In genomic region chr4:43478906-43479832, GRCm38 (mm10) we compare ENCODE assay signal across 8 mouse cellular contexts. TPM values are rescaled to one million over a fixed set of nuclear protein-coding genes. Genes with fewer than 3 reads are reported as not detected.
DNase-seq lines count a peak whose midpoint lies in the region; ATAC-seq and TF ChIP-seq lines count a peak whose summit lies in the region.

No protein-coding gene starts in this region.

- no peak overlapping the region for H3K9ac ChIP-seq in kidney, embryonic 14.5 days (ENCODE audit: low read depth, low read length)
- H3K9ac ChIP-seq in liver, embryonic 15.5 days, result no peak overlapping the region

- H3K27ac ChIP-seq in kidney, adult 2 months (ENCODE audit: insufficient read depth, low read depth, low read length), result no peak overlapping the region
- no peak overlapping the region for H3K27ac ChIP-seq in kidney, embryonic 14.5 days (ENCODE audit: low read depth, low read length)
- no peak overlapping the region; the same call in 1 of the 2 replicates for H3K27ac ChIP-seq in embryonic facial prominence, embryonic 10.5 days (replicated peaks)
- H3K27ac ChIP-seq in liver, embryonic 15.5 days (replicated peaks), result no peak overlapping the region

- H3K36me3 ChIP-seq in kidney, adult 2 months (ENCODE audit: control insufficient read depth, insufficient read depth, low read length), result no peaks in the 10 kb centered on the region
- no peaks in the 10 kb centered on the region for H3K36me3 ChIP-seq in kidney, embryonic 14.5 days (ENCODE audit: control insufficient read depth, insufficient read depth, low read length)
- H3K36me3 ChIP-seq in embryonic facial prominence, embryonic 10.5 days (replicated peaks), result no peaks in the 10 kb centered on the region
- no peaks in the 10 kb centered on the region for H3K36me3 ChIP-seq in liver, embryonic 15.5 days (replicated peaks)

- peak overlapping the region; percentile 4; the same call in 1 of the 2 replicates for H3K4me3 ChIP-seq in kidney, adult 2 months (ENCODE audit: insufficient read depth, low read depth, low read length)
- no peak overlapping the region for H3K4me3 ChIP-seq in kidney, embryonic 14.5 days (ENCODE audit: low read length)
- H3K4me3 ChIP-seq in embryonic facial prominence, embryonic 10.5 days, result peak overlapping the region; percentile 40
- H3K4me3 ChIP-seq in liver, embryonic 15.5 days (replicated peaks), result peak overlapping the region; percentile 57; the same call in 1 of the 2 replicates

- H3K27me3 ChIP-seq in kidney, adult 2 months (replicated peaks; ENCODE audit: control insufficient read depth, insufficient read depth, low read length), result no peaks in the 10 kb centered on the region
- H3K27me3 ChIP-seq in kidney, embryonic 14.5 days (ENCODE audit: control insufficient read depth, insufficient read depth, low read length), result no peaks in the 10 kb centered on the region
- H3K27me3 ChIP-seq in embryonic facial prominence, embryonic 10.5 days (replicated peaks; ENCODE audit: low read depth, poor library complexity, severe bottlenecking), result peaks cover 6% of the 10 kb centered on the region; the same call in 1 of the 2 replicates
- peaks cover 8% of the 10 kb centered on the region; the same call in 1 of the 2 replicates for H3K27me3 ChIP-seq in liver, embryonic 15.5 days

- no peaks in the 10 kb centered on the region for H3K4me1 ChIP-seq in kidney, adult 2 months (ENCODE audit: control insufficient read depth, insufficient read depth, low read length)
- H3K4me1 ChIP-seq in kidney, embryonic 14.5 days (ENCODE audit: control insufficient read depth, insufficient read depth, low read length), result peaks cover 3% of the 10 kb centered on the region; the same call in 1 of the 2 replicates
- peaks cover 16% of the 10 kb centered on the region for H3K4me1 ChIP-seq in embryonic facial prominence, embryonic 10.5 days
- peaks cover 14% of the 10 kb centered on the region for H3K4me1 ChIP-seq in liver, embryonic 15.5 days (replicated peaks)

- TF ChIP-seq POLR2A in kidney, adult 2 months (IDR thresholded peaks at IDR 0.05; ENCODE audit: low read depth, low read length), result no peak

- TF ChIP-seq CTCF in kidney, adult 2 months (conservative IDR thresholded peaks at IDR 0.05; ENCODE audit: insufficient read depth, insufficient read length, low read depth, low read length), result peak; percentile 34; the same call in 1 of the 2 replicates

- intact Hi-C loops in heart, postnatal 36 days (cut with DNase I), result loop anchor here (2.0 to 5.0 kb wide), 2 partner anchors 36 to 212 kb away; partner anchors contain the start of gene Atp8b5

- no peaks in the 10 kb centered on the region for H3K9me3 ChIP-seq in kidney, embryonic 14.5 days (ENCODE audit: control insufficient read depth, low read length)
- no peaks in the 10 kb centered on the region for H3K9me3 ChIP-seq in embryonic facial prominence, embryonic 10.5 days
- H3K9me3 ChIP-seq in liver, embryonic 15.5 days (replicated peaks), result no peaks in the 10 kb centered on the region

- 54% methylated on average over 24 of the region's 24 CpGs for WGBS in kidney, adult 2 months
- 51% methylated on average over 24 of the region's 24 CpGs for WGBS in kidney, embryonic 14.5 days
- 49% methylated on average over 24 of the region's 24 CpGs for WGBS in embryonic facial prominence, embryonic 10.5 days
- WGBS in liver, embryonic 15.5 days (ENCODE audit: insufficient replicate concordance), result 39% methylated on average over 24 of the region's 24 CpGs

- peak; percentile 61 for DNase-seq in kidney, adult 2 months
- peak; percentile 76 for DNase-seq in MN1 (ENCODE audit: low spot score)
- peak; percentile 81 for DNase-seq in embryonic facial prominence, embryonic 10.5 days (ENCODE audit: low spot score)
- peak; percentile 68 to 82 for DNase-seq in heart, postnatal 36 days
- DNase-seq in urinary bladder, postnatal 25 days (ENCODE audit: low spot score), result peak; percentile 71

- H3K4me2 ChIP-seq in kidney, embryonic 14.5 days (replicated peaks; ENCODE audit: low read depth, low read length), result no peak overlapping the region
- H3K4me2 ChIP-seq in liver, embryonic 15.5 days, result peak overlapping the region; percentile 72

- ATAC-seq in kidney, embryonic 14.5 days (ENCODE audit: low FRiP score, low TSS enrichment), result no peak
- no peak for ATAC-seq in liver, embryonic 15.5 days (ENCODE audit: insufficient read depth)
- 0 out of 2 replicates have a peak, but pooled peaks have one; percentile 13 for ATAC-seq in neutrophil, adult 5-6 weeks (ENCODE audit: extremely low read depth, insufficient number of reproducible peaks, low FRiP score, poor library complexity, severe bottlenecking)

RNA-seq across cellular contexts. Expression of gene Sit1, which starts 4.4 kb away (rescaled TPM):
- polyA plus RNA-seq in kidney, adult 2 months (2012; rRNA removed), result 0.23 and 1.4 TPM in 2 replicates
- not detected in 2 replicates for polyA plus RNA-seq in kidney, embryonic 14.5 days (2014; fragmentation: Nextera tagmentation; extraction: Ambion mirVana)
- polyA plus RNA-seq in embryonic facial prominence, embryonic 10.5 days (2016; fragmentation: Nextera tagmentation; extraction: Ambion mirVana), result not detected in 2 replicates
- total RNA-seq in heart, postnatal 36 days (2021), result not detected
- polyA plus RNA-seq in liver, embryonic 15.5 days (2015; fragmentation: Nextera tagmentation; extraction: Ambion mirVana), result 0.07 and 0.18 TPM in 2 replicates
- 5.9 and 7.4 TPM in 2 replicates for total RNA-seq in neutrophil, adult 5-6 weeks (2017)

RNA-seq across cellular contexts. Expression of gene Ccdc107, which starts 13.5 kb away (rescaled TPM):
- 529 and 664 TPM in 2 replicates for polyA plus RNA-seq in kidney, adult 2 months (2012; rRNA removed)
- 59.4 and 72.2 TPM in 2 replicates for polyA plus RNA-seq in kidney, embryonic 14.5 days (2014; fragmentation: Nextera tagmentation; extraction: Ambion mirVana)
- polyA plus RNA-seq in embryonic facial prominence, embryonic 10.5 days (2016; fragmentation: Nextera tagmentation; extraction: Ambion mirVana), result 45.2 and 46.6 TPM in 2 replicates
- 10 to 100 TPM; 25.3 to 29.8 TPM for total RNA-seq in heart, postnatal 36 days (2021)
- 33.5 and 34.2 TPM in 2 replicates for polyA plus RNA-seq in liver, embryonic 15.5 days (2015; fragmentation: Nextera tagmentation; extraction: Ambion mirVana)
- total RNA-seq in neutrophil, adult 5-6 weeks (2017), result 26.3 and 26.9 TPM in 2 replicates

RNA-seq across cellular contexts. Expression of gene Arhgef39, which starts 20.3 kb away (rescaled TPM):
- polyA plus RNA-seq in kidney, adult 2 months (2012; rRNA removed), result 17.3 and 26.6 TPM in 2 replicates
- 36.4 and 38.2 TPM in 2 replicates for polyA plus RNA-seq in kidney, embryonic 14.5 days (2014; fragmentation: Nextera tagmentation; extraction: Ambion mirVana)
- polyA plus RNA-seq in embryonic facial prominence, embryonic 10.5 days (2016; fragmentation: Nextera tagmentation; extraction: Ambion mirVana), result 44.1 and 48.2 TPM in 2 replicates
- under 1 TPM; 0.39 to 0.62 TPM for total RNA-seq in heart, postnatal 36 days (2021)
- polyA plus RNA-seq in liver, embryonic 15.5 days (2015; fragmentation: Nextera tagmentation; extraction: Ambion mirVana), result 34.5 and 38.2 TPM in 2 replicates
- total RNA-seq in neutrophil, adult 5-6 weeks (2017), result 1.5 and 2.6 TPM in 2 replicates

RNA-seq across cellular contexts. Expression of gene Cd72, which starts 24.7 kb away (rescaled TPM):
- 4.5 and 12.6 TPM in 2 replicates for polyA plus RNA-seq in kidney, adult 2 months (2012; rRNA removed)
- polyA plus RNA-seq in kidney, embryonic 14.5 days (2014; fragmentation: Nextera tagmentation; extraction: Ambion mirVana), result 5.1 and 5.2 TPM in 2 replicates
- 2.3 TPM in 2 replicates for polyA plus RNA-seq in embryonic facial prominence, embryonic 10.5 days (2016; fragmentation: Nextera tagmentation; extraction: Ambion mirVana)
- total RNA-seq in heart, postnatal 36 days (2021), result 1 to 10 TPM in 1 of 2 experiments, under 1 TPM in 1; 0.89 to 1.6 TPM
- 0.94 and 1.4 TPM in 2 replicates for polyA plus RNA-seq in liver, embryonic 15.5 days (2015; fragmentation: Nextera tagmentation; extraction: Ambion mirVana)
- 293 and 313 TPM in 2 replicates for total RNA-seq in neutrophil, adult 5-6 weeks (2017)

RNA-seq across cellular contexts. Expression of gene Car9, which starts 27.6 kb away (rescaled TPM):
- polyA plus RNA-seq in kidney, adult 2 months (2012; rRNA removed), result 4.9 and 5.8 TPM in 2 replicates
- 0.80 and 1.3 TPM in 2 replicates for polyA plus RNA-seq in kidney, embryonic 14.5 days (2014; fragmentation: Nextera tagmentation; extraction: Ambion mirVana)
- 0.96 and 1.0 TPM in 2 replicates for polyA plus RNA-seq in embryonic facial prominence, embryonic 10.5 days (2016; fragmentation: Nextera tagmentation; extraction: Ambion mirVana)
- under 1 TPM in 1 of 2 experiments, not detected in 1; 0.22 TPM for total RNA-seq in heart, postnatal 36 days (2021)
- 1.3 and 1.9 TPM in 2 replicates for polyA plus RNA-seq in liver, embryonic 15.5 days (2015; fragmentation: Nextera tagmentation; extraction: Ambion mirVana)
- not detected in 2 replicates for total RNA-seq in neutrophil, adult 5-6 weeks (2017)
